Mouse (Mus musculus) B cell, adult 67 days (primary cell): ENCODE measurements around the gene Gm10413. TPM values are rescaled to one million over a fixed set of nuclear protein-coding genes. Genes with fewer than 3 reads are reported as not detected.

Source experiments
- total RNA-seq, 2 experiments: library from RNA; stranded (reverse); gene quantifications; 4 replicates each; pipeline ENCODE4 v1.2.4; 2023

Gene Gm10413
- not detected for total RNA-seq

DNA sequence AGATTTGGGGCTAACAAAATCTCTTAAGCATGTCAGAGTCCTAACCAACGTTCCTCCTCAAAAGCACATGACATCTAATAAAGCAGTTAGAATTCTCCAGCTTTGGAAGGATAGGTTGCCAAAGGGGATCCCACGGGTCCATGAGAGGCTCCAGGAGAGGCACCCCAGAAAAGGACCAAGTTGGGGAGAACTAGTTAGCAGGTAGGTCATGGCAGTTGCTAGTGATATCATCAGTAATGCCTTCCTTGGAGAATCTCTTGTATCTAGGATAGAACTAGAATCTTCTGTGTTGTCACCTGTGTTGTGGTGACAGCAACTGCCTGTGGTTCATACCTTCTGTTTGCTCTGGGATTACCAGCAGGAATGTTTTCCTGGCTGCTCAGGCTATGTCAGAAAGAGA is at the start of gene Gm10413:
Gene Gm10413 (plus strand): TSS at position 301 of the 400 bp plus-strand sequence.

DNA sequence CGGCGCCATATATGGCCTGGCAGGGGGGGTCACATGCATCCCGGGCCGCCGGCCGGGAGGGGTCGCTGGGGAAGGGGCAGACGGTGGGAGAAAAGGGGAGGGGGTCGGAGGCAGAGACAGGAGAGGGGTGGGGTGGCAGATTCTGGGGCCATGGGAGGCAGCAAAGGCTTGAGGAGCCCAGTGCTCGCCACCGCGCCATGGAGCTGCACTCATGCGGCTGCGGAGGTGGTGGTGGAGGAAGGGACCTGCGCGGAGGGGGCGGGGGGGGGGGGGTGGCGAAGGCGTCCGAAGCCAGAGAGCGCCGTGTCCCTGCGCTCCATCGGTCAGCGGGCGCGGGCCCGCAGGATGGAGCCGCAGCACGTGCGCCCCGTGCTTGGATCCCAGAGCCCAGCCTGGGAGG is 17.4 kb downstream of the Gm10413 start, which contains the start of gene Gm10409:
Gene Gm10409 (plus strand): TSS at position 301 of the 400 bp plus-strand sequence.

DNA sequence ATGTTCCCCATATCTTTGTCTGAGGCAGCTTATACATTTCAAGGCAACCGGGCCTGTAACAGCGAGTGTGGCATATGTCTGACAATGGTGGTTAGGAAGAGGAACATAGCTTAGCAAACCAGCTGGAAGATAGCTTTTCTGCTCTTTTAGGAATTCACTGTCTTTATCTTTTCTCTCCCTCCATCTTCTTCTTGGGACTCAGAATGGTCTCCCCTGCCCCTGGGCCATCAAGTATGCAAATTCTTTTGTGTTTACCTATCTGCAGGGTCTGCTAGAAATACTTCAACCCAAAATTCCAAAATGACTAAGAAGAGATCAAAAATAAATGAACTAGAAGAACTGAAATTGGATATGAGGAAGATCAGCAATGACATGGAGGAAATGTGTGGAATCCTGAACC is 32.9 kb downstream of the Gm10413 start, which contains the start of gene Gm3005:
Gene Gm3005 (plus strand): TSS at position 301 of the 400 bp plus-strand sequence.

DNA sequence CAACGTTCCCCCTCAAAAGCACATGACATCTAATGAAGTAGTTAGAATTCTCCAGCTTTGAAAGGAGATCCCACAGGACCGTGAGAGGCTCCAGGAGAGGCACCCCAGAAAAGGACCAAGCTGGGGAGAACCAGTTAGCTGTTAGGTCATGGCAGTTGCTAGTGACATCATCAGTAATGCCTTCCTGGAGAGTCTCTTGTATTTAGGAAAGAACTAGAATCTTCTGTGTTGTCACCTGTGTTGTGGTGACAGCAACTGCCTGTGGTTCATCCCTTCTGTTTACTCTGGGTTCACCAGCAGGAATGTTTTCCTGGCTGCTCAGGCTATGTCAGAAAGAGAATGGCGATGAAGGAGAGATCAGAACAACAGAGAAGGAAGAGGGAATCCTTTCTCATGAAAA is 54.2 kb downstream of the Gm10413 start, which contains the start of gene Gm10408:
Gene Gm10408 (plus strand): TSS at position 301 of the 400 bp plus-strand sequence.

Other genes starting within 250 kb of the Gm10413 start
- not detected for gene Gm5795, start 206.8 kb upstream of the Gm10413 start, total RNA-seq
- gene D830030K20Rik, start 186.6 kb upstream of the Gm10413 start, total RNA-seq = not detected
- gene Gm2956, start 62.5 kb upstream of the Gm10413 start, total RNA-seq = not detected
- gene Gm10409, start 17.5 kb downstream of the Gm10413 start, total RNA-seq = not detected
- not detected for gene Gm3005, start 33.0 kb downstream of the Gm10413 start, total RNA-seq
- gene Gm10408, start 54.3 kb downstream of the Gm10413 start, total RNA-seq = not detected
- not detected for gene Gm3012, start 239.4 kb downstream of the Gm10413 start, total RNA-seq